9 mouse cellular contexts compared by ENCODE assay signal in the genomic region with DNA sequence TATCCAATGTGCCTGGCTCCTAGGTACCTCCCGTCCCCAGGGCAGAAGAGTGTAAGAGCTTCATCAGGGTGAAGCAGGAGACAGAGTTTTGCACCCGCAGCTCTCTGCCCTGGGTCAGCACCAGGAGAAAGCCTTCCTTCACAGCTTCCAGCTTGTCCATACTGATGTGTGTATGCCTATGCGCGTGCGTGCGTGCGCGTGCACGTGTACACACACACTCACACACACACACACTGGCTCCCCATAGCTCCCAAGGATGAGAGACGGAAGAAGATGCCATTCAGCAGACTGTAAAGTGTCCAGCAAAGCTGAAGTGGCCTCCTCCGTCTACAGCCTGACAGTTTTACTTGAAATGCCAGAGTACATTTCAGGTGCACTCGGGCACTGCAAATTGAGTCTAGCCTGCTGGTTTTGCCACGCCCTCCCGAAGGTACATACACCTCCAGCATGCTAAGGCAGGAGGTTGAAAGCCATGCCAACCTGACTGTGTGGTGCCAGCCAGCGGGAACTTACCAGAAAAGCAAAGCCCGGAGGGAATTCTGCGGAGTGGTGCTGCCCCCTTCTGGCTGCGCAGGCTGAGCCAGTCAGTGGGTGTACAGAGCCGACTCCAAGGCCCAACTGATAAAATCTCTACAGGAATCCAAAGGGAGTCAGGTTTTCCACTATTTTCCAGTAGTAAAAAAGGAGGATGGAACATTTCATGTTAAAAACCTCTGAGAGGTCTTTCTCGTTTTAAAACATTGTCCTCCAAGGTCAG.
DNase-seq lines count a peak whose midpoint lies in the region; ATAC-seq and TF ChIP-seq lines count a peak whose summit lies in the region.
"Had no signal": no experiment of that assay in that cellular context is flagged by ENCODE, and none has a peak within 500 bp of the region (broad histone marks: within the 10 kb centered on the region; RNA-seq: fewer than 3 reads in every experiment).

No protein-coding gene starts in this region.

- no peak for TF ChIP-seq POLR2A in CH12.LX (IDR thresholded peaks at IDR 0.05; ENCODE audit: low read depth, low read length)
- no peak for TF ChIP-seq POLR2A in olfactory bulb, adult 2 months (IDR thresholded peaks at IDR 0.05; ENCODE audit: insufficient read depth, low read depth, low read length)

- peak in 1 of 2 experiments; percentile 78; a peak in 2 of 4 replicates for TF ChIP-seq CTCF in CH12.LX (conservative IDR thresholded peaks at IDR 0.05 in 1 of 2, IDR thresholded peaks at IDR 0.05 in 1 of 2; ENCODE audit: low read depth in 2 of 2, low read length in 2 of 2)
- TF ChIP-seq CTCF in liver, postnatal 0 days (IDR thresholded peaks at IDR 0.05; ENCODE audit: low read depth): peak; percentile 83
- peak; percentile 98 for TF ChIP-seq CTCF in olfactory bulb, adult 2 months (IDR thresholded peaks at IDR 0.05; ENCODE audit: insufficient read depth, low read depth, low read length)

- no peaks in the 10 kb centered on the region for H3K9me3 ChIP-seq in CH12.LX (replicated peaks; ENCODE audit: low read length)
- no peaks in the 10 kb centered on the region for H3K9me3 ChIP-seq in forebrain, embryonic 15.5 days
- H3K9me3 ChIP-seq in liver, postnatal 0 days (ENCODE audit: low read length): no peaks in the 10 kb centered on the region

- H3K79me2 ChIP-seq in CH12.LX (replicated peaks; ENCODE audit: control insufficient read depth, extremely low read depth, insufficient read depth, poor library complexity, severe bottlenecking): no peaks in the 10 kb centered on the region

- H3K9ac ChIP-seq in CH12.LX (ENCODE audit: insufficient read depth, low read depth): no peak overlapping the region
- H3K9ac ChIP-seq in forebrain, embryonic 15.5 days (replicated peaks): no peak overlapping the region
- H3K9ac ChIP-seq in liver, postnatal 0 days (replicated peaks): no peak overlapping the region

- peaks cover 67% of the 10 kb centered on the region for H3K27me3 ChIP-seq in CH12.LX (replicated peaks)
- H3K27me3 ChIP-seq in forebrain, embryonic 15.5 days: peaks cover 3% of the 10 kb centered on the region; the same call in 1 of the 2 replicates
- H3K27me3 ChIP-seq in liver, postnatal 0 days (ENCODE audit: insufficient read depth, low read length): peaks cover 17% of the 10 kb centered on the region

- 33% methylated on average over 20 of the region's 20 CpGs for WGBS in forebrain, embryonic 15.5 days
- WGBS in large intestine, adult 2 months: 26% methylated on average over 20 of the region's 20 CpGs
- 38% methylated on average over 20 of the region's 20 CpGs for WGBS in liver, postnatal 0 days (ENCODE audit: insufficient replicate concordance)
- WGBS in olfactory bulb, adult 2 months: 32% methylated on average over 20 of the region's 20 CpGs

- intact Hi-C loops in heart, postnatal 14 days (cut with DNase I): loop anchor here (1.0 to 10.0 kb wide), 4 partner anchors 192 to 371 kb away; no protein-coding TSS in a partner anchor

- in situ Hi-C loops in CH12.LX (cut with MboI; ENCODE audit: low pct_ligation_motif_present, low pct_unique_long_range_greater_than_20kb, low sequenced_read_pairs): loop anchor here (10.0 to 25.0 kb wide), 2 partner anchors 154 to 159 kb away; no protein-coding TSS in a partner anchor

- DNase-seq in CH12.LX (ENCODE audit: extremely low read depth): peak; percentile 41
- DNase-seq in cerebellum, adult 11 months: peak; percentile 90
- DNase-seq in heart, postnatal 14 days: peak; percentile 83 to 90
- peak; percentile 67 for DNase-seq in large intestine, adult 2 months (ENCODE audit: low read depth, low spot score)
- peak; percentile 87 for DNase-seq in liver, postnatal 0 days
- DNase-seq in thymus, adult 18-20 months: peak; percentile 47 to 48

- H3K36me3 ChIP-seq in CH12.LX (replicated peaks in 1 of 2; ENCODE audit: control insufficient read depth in 1 of 2, insufficient read depth in 1 of 2, low read length in 1 of 2): no peaks in the 10 kb centered on the region
- H3K36me3 ChIP-seq in forebrain, embryonic 15.5 days: no peaks in the 10 kb centered on the region
- H3K36me3 ChIP-seq in liver, postnatal 0 days (replicated peaks; ENCODE audit: insufficient read depth, low read length): no peaks in the 10 kb centered on the region

- H3K27ac ChIP-seq in CH12.LX (ENCODE audit: insufficient read depth, low read depth): no peak overlapping the region
- H3K27ac ChIP-seq in forebrain, embryonic 15.5 days (replicated peaks): peak overlapping the region; percentile 71
- no peak overlapping the region for H3K27ac ChIP-seq in liver, postnatal 0 days (ENCODE audit: low read depth)
- no peak overlapping the region for H3K27ac ChIP-seq in olfactory bulb, adult 2 months (ENCODE audit: insufficient read depth, low read depth, low read length)

- no peak for TF ChIP-seq EP300 in CH12.LX (IDR thresholded peaks at IDR 0.05; ENCODE audit: low read length)
- TF ChIP-seq EP300 in liver, postnatal 0 days (IDR thresholded peaks at IDR 0.05; ENCODE audit: low read depth): no peak

- no peak overlapping the region for H3K4me3 ChIP-seq in CH12.LX (replicated peaks in 1 of 3; ENCODE audit: low read depth in 2 of 3, low read length in 2 of 3, poor library complexity in 1 of 3)
- H3K4me3 ChIP-seq in forebrain, embryonic 15.5 days: no peak overlapping the region
- no peak overlapping the region for H3K4me3 ChIP-seq in liver, postnatal 0 days (ENCODE audit: low read depth, low read length)
- no peak overlapping the region for H3K4me3 ChIP-seq in olfactory bulb, adult 2 months (ENCODE audit: insufficient read depth, low read depth, low read length)
- H3K4me3 ChIP-seq: erythroblast, embryonic 14.5 days had no signal

- ATAC-seq in forebrain, embryonic 15.5 days (replicated peaks): peak; percentile 89
- ATAC-seq in liver, postnatal 0 days: peak; percentile 53; the same call in 1 of the 2 replicates

- H3K4me2 ChIP-seq in CH12.LX (ENCODE audit: insufficient read depth, low read depth, poor library complexity, severe bottlenecking): peak overlapping the region; percentile 42; the same call in 1 of the 2 replicates
- H3K4me2 ChIP-seq in forebrain, embryonic 15.5 days (replicated peaks): peak overlapping the region; percentile 19; the same call in 1 of the 2 replicates
- H3K4me2 ChIP-seq in liver, postnatal 0 days (ENCODE audit: low read depth, low read length): no peak overlapping the region

- dilution Hi-C loops in CH12.LX (cut with MboI; ENCODE audit: extremely low pct_ligation_motif_present, extremely low pct_unique_long_range_greater_than_20kb, low sequenced_read_pairs): no loop called here

- peak; percentile 71 for TF ChIP-seq RAD21 in CH12.LX (IDR thresholded peaks at IDR 0.05; ENCODE audit: low read depth, low read length)

- H3K4me1 ChIP-seq in CH12.LX (ENCODE audit: control insufficient read depth in 1 of 2, insufficient read depth in 2 of 2): peaks cover 0 to 4% of the 10 kb centered on the region in 2 experiments; a peak in 1 of 4 replicates
- H3K4me1 ChIP-seq in forebrain, embryonic 15.5 days: peaks cover 24% of the 10 kb centered on the region
- no peaks in the 10 kb centered on the region for H3K4me1 ChIP-seq in liver, postnatal 0 days (ENCODE audit: insufficient read depth)
- H3K4me1 ChIP-seq in olfactory bulb, adult 2 months (ENCODE audit: control insufficient read depth, insufficient read depth, low read length): peaks cover 26% of the 10 kb centered on the region

TF ChIP-seq in CH12.LX, 34 proteins besides CTCF, POLR2A, EP300 and RAD21:
- TF ChIP-seq CHD1 (IDR thresholded peaks at IDR 0.05; ENCODE audit: low read depth, low read length): no peak
- peak; percentile 68 for TF ChIP-seq BHLHE40 (IDR thresholded peaks at IDR 0.05; ENCODE audit: low read depth, low read length)
- peak; percentile 73 for TF ChIP-seq SMC3 (IDR thresholded peaks at IDR 0.05; ENCODE audit: low read depth, low read length)
- TF ChIP-seq NRF1 (IDR thresholded peaks at IDR 0.05; ENCODE audit: low read depth, low read length): peak; percentile 55
- no peak for TF ChIP-seq HCFC1 (IDR thresholded peaks at IDR 0.05; ENCODE audit: low read depth, low read length)
- TF ChIP-seq TCF12 (IDR thresholded peaks at IDR 0.05; ENCODE audit: low read depth, low read length): 0 out of 2 replicates have a peak, but pooled peaks have one; percentile 10
- TF ChIP-seq KAT2A (IDR thresholded peaks at IDR 0.05; ENCODE audit: insufficient replicate concordance, low read length): no peak
- TF ChIP-seq CHD2 (IDR thresholded peaks at IDR 0.05; ENCODE audit: low read length): no peak
